Mouse (Mus musculus) forebrain, embryonic 14.5 days (tissue): ENCODE measurements at regions not wholly inside any gene's neighbourhood (a gene's known extent, or its start where the extent isn't known, plus 50 kb on each side); places are given as distances from the start of the nearest gene placed in this dataset.

ENCODE experiments used
- ATAC-seq: fragments of 200-750 bp; cut with Nextera tagmentation; 2 replicates; pipeline ENCODE4 v1.8.0; 2017; ENCODE audit warnings: mild to moderate bottlenecking, moderate library complexity
- DNase-seq: peaks from one replicate; pipeline ENCODE4 v3.0.0-alpha.2; 2015; ENCODE audit warnings: low spot score
- H3K27ac ChIP-seq: fragments of 300-500 bp; sonication (generic); 2 replicates; pipeline ENCODE4 v1.5.1; 2014; ENCODE audit warnings: low read depth, mild to moderate bottlenecking, control low read depth, low read length, moderate library complexity
- H3K27me3 ChIP-seq: fragments of 300-500 bp; sonication (generic); replicated peaks from 2 replicates; pipeline ENCODE4 v1.6.1; 2014; ENCODE audit warnings: low read length, control low read depth, mixed read lengths; ENCODE audit not compliant: control insufficient read depth, insufficient read depth
- H3K36me3 ChIP-seq: fragments of 300-500 bp; sonication (generic); 2 replicates; pipeline ENCODE4 v1.6.1; 2014; ENCODE audit warnings: low read length, control low read depth; ENCODE audit not compliant: control insufficient read depth, insufficient read depth
- H3K4me1 ChIP-seq: fragments of 300-500 bp; sonication (generic); 2 replicates; pipeline ENCODE4 v1.6.1; 2014; ENCODE audit warnings: antibody characterized with exemption, low read length, control low read depth; ENCODE audit not compliant: control insufficient read depth, insufficient read depth
- H3K4me2 ChIP-seq: fragments of 300-500 bp; sonication (generic); 2 replicates; pipeline ENCODE4 v1.6.1; 2014; ENCODE audit warnings: mild to moderate bottlenecking, control low read depth, low read length
- H3K4me3 ChIP-seq: fragments of 300-500 bp; sonication (generic); 2 replicates; pipeline ENCODE4 v1.5.1; 2014; ENCODE audit warnings: low read depth, low read length, control low read depth
- H3K9ac ChIP-seq: fragments of 300-500 bp; sonication (generic); 2 replicates; pipeline ENCODE4 v1.6.1; 2014; ENCODE audit warnings: mild to moderate bottlenecking, low read length, control low read depth, moderate library complexity
- H3K9me3 ChIP-seq: fragments of 300-500 bp; sonication (generic); replicated peaks from 2 replicates; pipeline ENCODE4 v1.6.1; 2016; ENCODE audit warnings: low read length, control low read depth, mixed read lengths; ENCODE audit not compliant: control insufficient read depth
- WGBS: fragments of 180-500 bp; shearing (Covaris S2); extraction: QIAGEN DNeasy Blood & Tissue Kit; methylation state at CpG from one replicate; pipeline ENCODE4 v1.1.7; 2014; 5-methylcytosine and 5-hydroxymethylcytosine counted together

- H3K9ac ChIP-seq, result no peak overlapping the region
- no peaks in the 10 kb centered on the region for H3K4me1 ChIP-seq
- H3K36me3 ChIP-seq, result no peaks in the 10 kb centered on the region
- no peak overlapping the region for H3K4me3 ChIP-seq
- 79% methylated on average over 1 of the region's 1 CpGs for whole genome bisulfite sequencing
- H3K4me2 ChIP-seq, result no peak overlapping the region
- H3K27ac ChIP-seq, result no peak overlapping the region
- no peaks in the 10 kb centered on the region for H3K9me3 ChIP-seq
- H3K27me3 ChIP-seq, result no peaks in the 10 kb centered on the region
- ATAC-seq (no peak), DNase-seq (peak; percentile 6)
These were observed 487.5 kb upstream of the Gm38303 start for GRCm38 (mm10) chr3:10823022-10823421.

GRCm38 (mm10) chr3:10822566-10822965, 487.1 kb upstream of the Gm38303 start:
- Histone ChIP-seq H3K27me3 (no peaks in the 10 kb centered on the region), H3K4me1 (no peaks in the 10 kb centered on the region), H3K9me3 (no peaks in the 10 kb centered on the region), H3K9ac (no peak overlapping the region), H3K4me3 (no peak overlapping the region), H3K36me3 (no peaks in the 10 kb centered on the region), H3K27ac (no peak overlapping the region), H3K4me2 (no peak overlapping the region)
- ATAC-seq, result no peak
- DNase-seq, result peak; percentile 30
- WGBS, result 82% methylated on average over 1 of the region's 1 CpGs

DNA sequence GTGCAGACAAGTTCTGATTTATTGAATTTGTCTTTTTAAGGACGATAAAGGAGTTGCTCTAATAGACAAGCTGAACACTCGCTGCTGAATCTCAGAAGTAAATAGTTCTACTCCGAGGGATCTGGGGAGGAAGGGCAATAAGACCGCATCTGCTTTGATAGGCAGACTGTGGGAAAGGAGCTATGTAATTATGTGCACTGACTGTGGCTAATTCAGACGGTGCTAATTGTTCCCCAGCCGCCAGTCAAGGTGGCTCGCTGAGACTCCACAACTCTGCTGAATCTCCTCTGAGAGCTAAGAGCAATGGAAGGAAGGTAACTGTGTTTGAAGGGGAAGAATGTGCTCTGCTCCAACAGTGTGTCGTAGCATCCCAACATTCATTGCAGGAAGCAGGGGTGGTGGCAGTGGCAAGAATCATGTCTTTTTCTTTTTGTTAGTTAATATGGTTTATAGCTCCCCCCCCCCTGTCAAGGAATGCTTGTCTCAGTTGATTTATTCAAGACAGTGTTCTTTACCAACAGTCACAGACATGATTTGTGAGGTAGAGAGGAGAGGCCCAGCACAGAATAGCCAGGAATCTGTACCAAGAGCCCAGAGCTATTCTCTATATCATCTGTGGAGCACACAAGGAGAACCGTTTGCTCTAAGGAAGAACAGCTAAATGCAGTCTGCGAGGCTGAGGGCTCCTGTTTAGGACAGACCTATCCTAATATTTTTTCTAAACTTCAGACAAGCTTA, 440.9 kb upstream of the Gm38303 start:
- Histone ChIP-seq H3K9me3 (no peaks in the 10 kb centered on the region), H3K27ac (no peak overlapping the region), H3K4me2 (no peak overlapping the region), H3K4me3 (no peak overlapping the region), H3K4me1 (peaks cover 3% of the 10 kb centered on the region; the same call in 1 of the 2 replicates), H3K27me3 (no peaks in the 10 kb centered on the region), H3K9ac (no peak overlapping the region), H3K36me3 (no peaks in the 10 kb centered on the region)
- 25% methylated on average over 10 of the region's 10 CpGs for WGBS
- DNase-seq, result peak; percentile 65
- ATAC-seq, result peak; percentile 93
